Mouse (Mus musculus) kidney, postnatal 0 days (tissue): ENCODE measurements at regions not wholly inside any gene's neighbourhood (a gene's known extent, or its start where the extent isn't known, plus 50 kb on each side); places are given as distances from the start of the nearest gene placed in this dataset.
A peak's percentile ranks its signal among the peaks of the same experiment; 100 is the strongest.

Experiments used
- ATAC-seq: fragments of 200-750 bp; cut with Nextera tagmentation; replicated peaks from 2 replicates; pipeline ENCODE4 v1.8.0; 2017; ENCODE audit warnings: low read depth, moderate number of reproducible peaks, moderate TSS enrichment, moderate library complexity; ENCODE audit not compliant: low FRiP score
- DNase-seq: peaks from one replicate; pipeline ENCODE4 v3.0.0-alpha.2; 2016; ENCODE audit warnings: low spot score
- H3K27ac ChIP-seq: fragments of 300-500 bp; sonication (generic); 2 replicates; pipeline ENCODE4 v1.5.1; 2014; ENCODE audit warnings: mild to moderate bottlenecking
- H3K27me3 ChIP-seq: fragments of 300-500 bp; sonication (generic); 2 replicates; pipeline ENCODE4 v1.6.1; 2014; ENCODE audit warnings: low read length, mixed read lengths; ENCODE audit not compliant: insufficient read depth
- H3K36me3 ChIP-seq: fragments of 300-500 bp; sonication (generic); 2 replicates; pipeline ENCODE4 v1.6.1; 2014; ENCODE audit warnings: low read length, mixed read lengths; ENCODE audit not compliant: insufficient read depth
- H3K4me1 ChIP-seq: fragments of 300-500 bp; sonication (generic); replicated peaks from 2 replicates; pipeline ENCODE4 v1.6.1; 2014; ENCODE audit warnings: antibody characterized with exemption, low read length, mixed read lengths; ENCODE audit not compliant: insufficient read depth
- H3K4me2 ChIP-seq: fragments of 300-500 bp; sonication (generic); 2 replicates; pipeline ENCODE4 v1.6.1; 2014; ENCODE audit warnings: mild to moderate bottlenecking, low read length, moderate library complexity, mixed read lengths
- H3K4me3 ChIP-seq: fragments of 300-500 bp; sonication (generic); replicated peaks from 2 replicates; pipeline ENCODE4 v1.5.1; 2014; ENCODE audit warnings: low read depth, low read length
- H3K9ac ChIP-seq: fragments of 300-500 bp; sonication (generic); 2 replicates; pipeline ENCODE4 v1.6.1; 2014; ENCODE audit warnings: low read depth, low read length
- H3K9me3 ChIP-seq: fragments of 300-500 bp; sonication (generic); replicated peaks from 2 replicates; pipeline ENCODE4 v1.6.1; 2016; ENCODE audit warnings: low read length, inconsistent platforms, mixed read lengths
- CTCF ChIP-seq: IDR thresholded peaks from 2 replicates; pipeline ENCODE4 v1.5.1; 2016; ENCODE audit warnings: antibody characterized with exemption, low read depth, mild to moderate bottlenecking, moderate library complexity
- WGBS: fragments of 180-500 bp; shearing (Covaris S2); extraction: QIAGEN DNeasy Blood & Tissue Kit; methylation state at CpG from one replicate; pipeline ENCODE4 v1.1.7; 2014; 5-methylcytosine and 5-hydroxymethylcytosine counted together

DNA sequence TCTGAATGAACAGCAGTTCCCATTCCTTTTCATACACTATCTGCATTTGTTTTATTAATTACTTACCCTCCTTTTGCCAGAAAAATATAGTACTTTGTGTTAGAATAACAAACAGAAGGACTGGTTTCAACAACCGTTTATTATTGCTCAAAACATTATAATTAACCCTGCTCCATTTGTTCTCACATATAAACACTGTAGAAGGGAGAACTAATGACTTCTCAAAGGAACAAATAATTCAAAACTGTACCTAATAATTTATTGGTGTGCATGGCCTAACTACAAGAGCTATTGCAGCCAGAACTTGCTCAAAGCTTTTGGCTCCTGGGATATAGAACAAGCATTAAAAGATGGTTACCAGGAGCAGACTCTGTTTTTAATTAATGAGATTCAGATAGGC is 192.1 kb downstream of the Sucnr1 start:
- Histone ChIP-seq H3K9ac (no peak overlapping the region), H3K27me3 (no peaks in the 10 kb centered on the region), H3K36me3 (no peaks in the 10 kb centered on the region), H3K4me2 (no peak overlapping the region), H3K4me3 (no peak overlapping the region), H3K27ac (no peak overlapping the region), H3K9me3 (no peaks in the 10 kb centered on the region), H3K4me1 (no peaks in the 10 kb centered on the region)
- DNase-seq (peak; percentile 83), ATAC-seq (no peak)
- no peak for TF ChIP-seq CTCF
- 34% methylated on average over 1 of the region's 1 CpGs for WGBS

DNA sequence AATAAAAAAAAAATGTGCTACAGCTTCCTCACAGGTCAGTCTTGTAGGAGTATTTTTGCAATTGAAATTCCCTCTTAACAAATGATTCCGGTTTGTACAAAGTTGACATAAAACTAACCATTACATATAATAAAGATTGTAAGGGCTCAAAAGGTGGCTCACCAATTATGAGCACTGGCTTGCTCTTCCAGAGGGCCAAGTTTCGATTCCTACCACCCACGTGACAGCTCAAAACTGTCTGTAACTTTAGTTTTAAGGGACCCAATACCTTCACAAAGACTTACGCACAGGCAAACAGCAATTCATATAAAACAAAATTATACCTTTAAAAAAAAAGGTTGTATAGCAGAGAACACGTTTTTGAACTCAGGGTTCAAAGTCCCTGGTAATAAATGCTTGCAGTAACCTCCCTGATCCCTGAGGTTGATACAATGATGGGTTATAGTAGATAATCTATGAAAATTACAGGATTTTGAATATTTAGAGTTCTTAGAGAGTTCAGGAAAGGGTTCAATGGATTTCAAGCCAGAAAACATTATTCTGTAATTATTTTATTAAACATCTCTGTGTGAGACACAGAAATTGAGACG is 193.7 kb downstream of the Sucnr1 start:
- no peak overlapping the region for H3K4me3 ChIP-seq
- H3K27ac ChIP-seq: no peak overlapping the region
- no peak overlapping the region for H3K4me2 ChIP-seq
- DNase-seq: no peak
- 85% methylated on average over 6 of the region's 6 CpGs for WGBS
- H3K4me1 ChIP-seq: no peaks in the 10 kb centered on the region
- no peak for ATAC-seq
- no peak overlapping the region for H3K9ac ChIP-seq
- H3K27me3 ChIP-seq: no peaks in the 10 kb centered on the region
- no peaks in the 10 kb centered on the region for H3K36me3 ChIP-seq
- TF ChIP-seq CTCF: no peak
- H3K9me3 ChIP-seq: no peaks in the 10 kb centered on the region

DNA sequence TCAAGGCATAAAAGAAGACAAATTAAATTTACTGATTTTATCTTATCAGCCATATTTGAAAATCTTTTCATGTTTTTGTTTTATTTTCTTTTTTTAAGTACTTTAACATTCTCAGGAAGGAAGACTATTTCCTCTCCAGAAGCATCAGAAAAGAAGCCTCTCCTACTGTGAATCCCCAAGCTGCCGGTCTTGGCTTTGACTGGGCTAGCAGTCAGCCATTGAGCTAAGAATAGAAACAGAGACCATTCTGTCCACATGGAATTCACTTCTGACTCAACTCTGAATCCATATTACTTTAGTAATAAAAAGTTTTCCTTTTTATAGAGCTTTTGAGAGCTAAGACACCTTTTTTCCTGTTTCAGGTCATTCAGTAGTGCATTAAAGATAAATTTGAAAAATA is 194.8 kb upstream of the Mbnl1 start:
- no peak for TF ChIP-seq CTCF
- no peak overlapping the region for H3K4me3 ChIP-seq
- no peaks in the 10 kb centered on the region for H3K9me3 ChIP-seq
- no peak overlapping the region for H3K9ac ChIP-seq
- no peaks in the 10 kb centered on the region for H3K4me1 ChIP-seq
- H3K27ac ChIP-seq: no peak overlapping the region
- 59% methylated on average over 1 of the region's 1 CpGs for WGBS
- no peak overlapping the region for H3K4me2 ChIP-seq
- DNase-seq (no peak), ATAC-seq (no peak)
- H3K36me3 ChIP-seq: no peaks in the 10 kb centered on the region
- no peaks in the 10 kb centered on the region for H3K27me3 ChIP-seq

DNA sequence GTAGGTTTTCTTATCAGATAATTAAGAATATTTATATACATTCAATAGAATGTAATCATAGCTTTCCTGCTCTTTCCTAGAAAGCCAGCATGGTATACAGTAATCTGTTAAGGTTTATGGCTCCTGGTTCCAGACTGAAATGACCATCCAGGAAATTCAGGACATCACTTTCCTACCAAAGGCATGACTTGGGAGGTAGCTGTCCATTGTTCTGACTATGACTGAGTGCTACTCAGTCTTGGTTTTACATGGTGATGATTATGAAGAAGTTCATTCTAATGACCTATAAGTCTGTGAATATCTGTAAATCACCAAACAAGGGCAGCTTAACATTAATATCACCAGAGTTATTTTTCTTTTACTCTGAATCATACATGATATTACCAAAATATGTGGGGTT is 191.4 kb upstream of the Mbnl1 start:
- ATAC-seq: no peak

DNA sequence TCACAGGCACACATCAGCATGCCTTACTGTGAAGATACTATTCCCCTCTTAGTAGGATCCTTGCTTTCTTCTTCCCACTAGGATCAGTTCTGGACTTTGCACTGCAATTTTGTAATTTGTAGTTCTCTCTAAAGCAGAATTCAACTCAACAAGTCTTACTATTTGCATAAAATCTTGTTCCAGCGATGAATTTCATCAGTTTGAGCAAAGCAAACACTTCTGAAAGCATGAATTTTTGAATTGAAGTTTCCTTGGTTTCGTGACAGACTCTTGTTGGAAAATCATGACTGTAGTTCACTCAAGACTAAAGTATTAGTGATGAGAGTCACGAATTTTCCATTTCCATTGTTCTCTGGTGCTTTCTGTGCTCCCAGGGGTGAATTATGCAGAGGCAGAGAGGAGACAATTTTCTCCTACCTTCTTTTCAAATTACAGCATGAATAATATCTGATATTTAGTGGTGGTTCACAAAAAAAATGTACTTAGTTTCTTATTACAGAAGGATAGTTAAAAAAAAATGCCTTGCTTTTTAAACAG is 190.6 kb upstream of the Mbnl1 start:
- H3K4me1 ChIP-seq: no peaks in the 10 kb centered on the region
- no peak overlapping the region for H3K27ac ChIP-seq
- TF ChIP-seq CTCF: no peak
- no peak overlapping the region for H3K4me2 ChIP-seq
- no peak overlapping the region for H3K9ac ChIP-seq
- no peak overlapping the region for H3K4me3 ChIP-seq
- no peaks in the 10 kb centered on the region for H3K36me3 ChIP-seq
- H3K27me3 ChIP-seq: no peaks in the 10 kb centered on the region
- H3K9me3 ChIP-seq: no peaks in the 10 kb centered on the region
- no peak for DNase-seq
- WGBS: 69% methylated on average over 3 of the region's 3 CpGs
- no peak for ATAC-seq

More for the DNA sequence above, 191.4 kb upstream of the Mbnl1 start:
- no peak for TF ChIP-seq CTCF
- no peak for DNase-seq
- Histone ChIP-seq H3K27ac (no peak overlapping the region), H3K9me3 (no peaks in the 10 kb centered on the region), H3K27me3 (no peaks in the 10 kb centered on the region), H3K9ac (no peak overlapping the region), H3K4me3 (no peak overlapping the region), H3K4me2 (no peak overlapping the region), H3K4me1 (no peaks in the 10 kb centered on the region), H3K36me3 (no peaks in the 10 kb centered on the region)

DNA sequence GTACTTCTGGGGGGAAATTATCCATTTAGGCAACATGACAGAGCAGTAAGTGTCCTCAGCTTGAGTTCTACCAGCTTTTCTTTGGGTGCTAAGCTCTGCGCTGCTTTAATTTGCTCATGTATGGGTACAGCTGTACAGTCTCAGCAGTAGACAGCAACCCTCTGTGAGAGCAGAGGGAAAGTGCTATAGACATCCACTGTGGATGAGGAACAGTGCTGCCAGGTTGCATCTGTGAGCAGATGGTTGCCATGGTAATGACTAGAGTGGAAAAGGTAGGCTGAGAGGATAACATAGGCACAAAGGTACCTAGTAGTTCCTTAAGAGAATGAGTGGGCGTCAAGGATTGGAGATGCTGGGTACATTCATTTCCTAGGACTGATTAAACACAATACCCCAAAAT is 180.5 kb upstream of the Mbnl1 start:
- Histone ChIP-seq H3K27me3 (no peaks in the 10 kb centered on the region), H3K4me2 (no peak overlapping the region), H3K27ac (no peak overlapping the region), H3K36me3 (no peaks in the 10 kb centered on the region), H3K9ac (no peak overlapping the region), H3K4me3 (no peak overlapping the region), H3K4me1 (no peaks in the 10 kb centered on the region), H3K9me3 (no peaks in the 10 kb centered on the region)
- ATAC-seq: no peak
- DNase-seq: no peak
- WGBS: 88% methylated on average over 2 of the region's 2 CpGs
- TF ChIP-seq CTCF: no peak

DNA sequence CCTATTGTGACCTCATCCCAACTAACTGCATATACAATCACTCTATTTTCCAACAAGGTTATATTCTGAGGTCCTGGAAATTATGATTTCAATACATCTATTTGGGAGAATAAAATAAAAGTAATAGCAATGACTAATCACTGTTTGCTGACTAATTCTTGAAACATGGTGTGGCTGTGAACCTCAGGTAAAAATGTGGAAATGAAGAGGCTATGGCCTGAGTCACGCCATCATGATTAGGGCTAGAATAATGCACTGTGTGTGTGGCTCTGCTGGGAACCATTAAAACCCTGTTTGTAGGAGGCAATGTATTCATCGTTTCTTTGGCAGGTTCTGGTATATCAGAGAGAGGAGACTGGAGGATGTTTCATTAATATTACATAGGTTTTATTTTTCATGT is 179.7 kb upstream of the Mbnl1 start:
- Histone ChIP-seq H3K27ac (no peak overlapping the region), H3K4me3 (no peak overlapping the region), H3K36me3 (no peaks in the 10 kb centered on the region), H3K4me2 (no peak overlapping the region), H3K9me3 (no peaks in the 10 kb centered on the region), H3K27me3 (no peaks in the 10 kb centered on the region), H3K4me1 (no peaks in the 10 kb centered on the region), H3K9ac (no peak overlapping the region)
- WGBS: 83% methylated on average over 2 of the region's 2 CpGs
- TF ChIP-seq CTCF: no peak
- ATAC-seq (no peak), DNase-seq (no peak)
